Mouse (Mus musculus) lung, postnatal 0 days (tissue): Measurements from ENCODE around the gene Xndc1.

Source experiments
- CTCF ChIP-seq: IDR thresholded peaks from 2 replicates; pipeline ENCODE4 v1.5.1; 2016; ENCODE audit warnings: antibody characterized with exemption, mild to moderate bottlenecking
- EP300 ChIP-seq: IDR thresholded peaks from 2 replicates; pipeline ENCODE4 v1.6.1; 2016; ENCODE audit warnings: antibody characterized with exemption, mild to moderate bottlenecking, control low read depth

- no peak for TF ChIP-seq CTCF
- no peak for TF ChIP-seq EP300
Measured at GRCm38 (mm10) chr7:102100868-102101267, 35.6 kb downstream of the Xndc1 start.
